Mouse (Mus musculus) bone marrow, adult 2 months (tissue): Measurements from ENCODE around the gene Pdcd1lg2.

Experiments
- CTCF ChIP-seq: fragments of 200-500 bp; IDR thresholded peaks from 2 replicates; pipeline ENCODE4 v1.5.1; 2011; ENCODE audit warnings: low read length, control low read depth; ENCODE audit not compliant: control insufficient read depth, insufficient read depth
- POLR2A ChIP-seq: fragments of 200-500 bp; IDR thresholded peaks from 2 replicates; pipeline ENCODE4 v1.6.1; 2011; ENCODE audit warnings: low read depth, mild to moderate bottlenecking, control low read depth, low read length, borderline replicate concordance; ENCODE audit not compliant: control insufficient read depth

GRCm38 (mm10) chr19:29384412-29384811, 26.3 kb upstream of the Pdcd1lg2 start:
- TF ChIP-seq CTCF: no peak
- TF ChIP-seq POLR2A: no peak
